Mouse (Mus musculus) neural tube, embryonic 11.5 days (tissue): ENCODE measurements around the gene Heg1. TPM values are rescaled to one million over a fixed set of nuclear protein-coding genes. Genes with fewer than 3 reads are reported as not detected.

Source experiments
- ATAC-seq: fragments of 200-750 bp; cut with Nextera tagmentation; 2 replicates; pipeline ENCODE4 v1.8.0; 2017; ENCODE audit warnings: moderate number of reproducible peaks, mild to moderate bottlenecking, moderate TSS enrichment, moderate library complexity; ENCODE audit not compliant: insufficient read depth, low FRiP score, low TSS enrichment
- DNase-seq: peaks from one replicate; pipeline ENCODE4 v3.0.0-alpha.2; 2015; ENCODE audit warnings: low spot score
- H3K27ac ChIP-seq: fragments of 300-500 bp; sonication (generic); 2 replicates; pipeline ENCODE4 v1.5.1; 2014; ENCODE audit warnings: low read depth, mild to moderate bottlenecking, low read length
- H3K27me3 ChIP-seq: fragments of 300-500 bp; sonication (generic); 2 replicates; pipeline ENCODE4 v1.6.1; 2014; ENCODE audit warnings: mild to moderate bottlenecking, low read length, mixed read lengths; ENCODE audit not compliant: control insufficient read depth, insufficient read depth
- H3K36me3 ChIP-seq: fragments of 300-500 bp; sonication (generic); 2 replicates; pipeline ENCODE4 v1.6.1; 2014; ENCODE audit warnings: mild to moderate bottlenecking, low read length, moderate library complexity, mixed read lengths; ENCODE audit not compliant: control insufficient read depth, insufficient read depth
- H3K4me1 ChIP-seq: fragments of 300-500 bp; sonication (generic); 2 replicates; pipeline ENCODE4 v1.6.1; 2014; ENCODE audit warnings: low read length, mixed read lengths; ENCODE audit not compliant: control insufficient read depth, insufficient read depth
- H3K4me2 ChIP-seq: fragments of 300-500 bp; sonication (generic); 2 replicates; pipeline ENCODE4 v1.6.1; 2014; ENCODE audit warnings: low read depth, mild to moderate bottlenecking, moderate library complexity
- H3K4me3 ChIP-seq: fragments of 300-500 bp; sonication (generic); 2 replicates; pipeline ENCODE4 v1.5.1; 2014; ENCODE audit warnings: low read depth, low read length
- H3K9ac ChIP-seq: fragments of 300-500 bp; sonication (generic); 2 replicates; pipeline ENCODE4 v1.6.1; 2014; ENCODE audit warnings: mild to moderate bottlenecking, low read length
- H3K9me3 ChIP-seq: fragments of 300-500 bp; sonication (generic); 2 replicates; pipeline ENCODE4 v1.6.1; 2016; ENCODE audit warnings: low read length; ENCODE audit not compliant: control insufficient read depth
- WGBS: fragments of 180-500 bp; shearing (Covaris S2); extraction: QIAGEN DNeasy Blood & Tissue Kit; methylation state at CpG from one replicate; pipeline ENCODE4 v1.1.7; 2014; 5-methylcytosine and 5-hydroxymethylcytosine counted together
- polyA plus RNA-seq: library from polyadenylated mRNA; unstranded; fragments of >200 nt; fragmentation: Nextera tagmentation; extraction: Ambion mirVana; gene quantifications from 2 replicates; pipeline ENCODE4 v1.2.1, GENCODE M21; 2014

Heg1 gene
- polyA plus RNA-seq, 1 experiment from 2014 or later: 21.9 TPM

DNA sequence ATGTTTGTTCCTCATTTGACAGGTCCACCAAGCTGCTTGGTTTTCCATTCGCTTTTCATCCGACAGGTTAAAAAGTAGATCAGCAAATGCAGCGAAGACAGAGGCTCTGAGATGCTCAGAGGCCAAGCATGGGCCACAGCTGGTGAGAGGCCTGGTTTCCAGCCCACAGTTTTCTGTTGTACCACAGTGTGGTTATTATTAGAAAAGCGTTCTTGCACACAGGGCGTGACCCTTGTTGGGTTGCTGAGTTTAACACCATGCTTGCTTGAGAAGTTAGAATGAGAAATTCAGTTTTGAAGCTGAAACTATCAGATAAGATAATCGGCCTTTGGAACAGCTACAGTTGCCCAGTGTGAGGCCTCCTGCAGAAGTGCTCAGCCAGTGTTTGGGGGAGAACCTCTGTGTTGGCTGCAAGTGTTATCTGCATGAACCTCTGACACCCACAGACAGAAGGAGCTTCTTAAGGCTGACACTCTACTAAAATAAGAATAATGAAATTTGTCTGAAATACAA is 48.1 kb downstream of the Heg1 start:
- Histone ChIP-seq H3K27me3 (no peaks in the 10 kb centered on the region), H3K9me3 (no peaks in the 10 kb centered on the region), H3K36me3 (no peaks in the 10 kb centered on the region), H3K27ac (no peak overlapping the region), H3K4me1 (no peaks in the 10 kb centered on the region), H3K4me3 (no peak overlapping the region), H3K4me2 (no peak overlapping the region), H3K9ac (no peak overlapping the region)
- ATAC-seq: no peak
- WGBS: 84% methylated on average over 6 of the region's 6 CpGs
- no peak for DNase-seq

DNA sequence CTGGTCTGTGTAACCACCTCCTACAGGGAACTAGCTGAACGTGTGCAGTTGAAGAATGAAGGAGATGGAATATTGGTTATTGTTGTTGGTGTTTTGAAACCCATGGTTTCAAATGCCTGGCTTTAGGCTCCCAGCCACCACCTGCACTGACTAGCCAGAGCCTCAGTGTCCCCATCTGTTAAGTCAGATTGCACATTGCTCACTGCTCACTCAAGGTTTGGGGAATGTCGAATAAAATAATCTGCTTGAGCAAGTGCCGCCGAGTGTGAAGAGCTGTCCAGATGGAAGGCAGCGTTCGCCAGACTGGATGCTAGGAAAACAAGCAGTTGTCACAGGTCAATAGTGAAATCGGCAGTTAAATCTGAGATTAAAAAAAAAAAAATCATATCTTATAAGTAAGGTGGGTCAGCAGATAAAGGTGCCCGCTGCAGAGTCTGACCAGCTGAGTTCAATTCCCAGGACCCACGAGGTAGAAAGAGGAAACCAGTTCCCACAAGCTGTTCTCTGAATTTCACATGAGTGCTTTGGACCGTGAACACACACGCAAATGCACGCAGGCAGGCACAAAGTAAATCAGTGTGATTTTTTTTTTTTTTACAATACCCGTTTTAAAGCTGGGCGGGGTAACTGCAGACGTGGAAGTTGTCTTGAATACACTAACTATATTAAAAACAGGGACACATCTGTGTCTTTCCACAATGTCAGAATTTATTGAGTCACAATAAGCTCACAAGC is 48.8 kb downstream of the Heg1 start:
- ATAC-seq (no peak), DNase-seq (no peak)
- Histone ChIP-seq H3K36me3 (no peaks in the 10 kb centered on the region), H3K4me3 (no peak overlapping the region), H3K9ac (no peak overlapping the region), H3K4me2 (no peak overlapping the region), H3K9me3 (no peaks in the 10 kb centered on the region), H3K4me1 (no peaks in the 10 kb centered on the region), H3K27me3 (no peaks in the 10 kb centered on the region), H3K27ac (no peak overlapping the region)
- WGBS: 80% methylated on average over 15 of the region's 15 CpGs

DNA sequence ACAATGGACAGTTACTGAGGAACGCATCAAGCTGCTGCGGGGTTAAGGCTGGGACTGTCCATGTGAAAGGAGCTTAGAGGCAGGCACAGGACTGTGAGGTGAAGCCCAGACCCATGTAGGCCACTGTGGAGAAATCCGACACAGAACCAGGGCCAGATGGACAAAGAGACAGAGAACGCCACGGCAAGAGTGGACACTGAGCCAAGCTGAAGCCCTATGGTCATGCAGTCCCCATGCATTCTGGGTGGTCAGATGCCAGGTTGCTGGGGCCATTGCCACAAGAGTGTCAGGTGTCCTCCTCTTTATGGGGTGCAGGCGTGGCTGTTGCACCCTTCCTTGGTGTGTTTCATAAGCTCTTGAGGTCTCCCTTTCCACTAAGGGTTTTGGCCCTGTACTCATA is 49.7 kb downstream of the Heg1 start:
- Histone ChIP-seq H3K9ac (no peak overlapping the region), H3K27me3 (no peaks in the 10 kb centered on the region), H3K9me3 (no peaks in the 10 kb centered on the region), H3K4me1 (no peaks in the 10 kb centered on the region), H3K27ac (no peak overlapping the region), H3K4me3 (no peak overlapping the region), H3K4me2 (no peak overlapping the region), H3K36me3 (no peaks in the 10 kb centered on the region)
- ATAC-seq: no peak
- WGBS: 90% methylated on average over 6 of the region's 6 CpGs
- no peak for DNase-seq

DNA sequence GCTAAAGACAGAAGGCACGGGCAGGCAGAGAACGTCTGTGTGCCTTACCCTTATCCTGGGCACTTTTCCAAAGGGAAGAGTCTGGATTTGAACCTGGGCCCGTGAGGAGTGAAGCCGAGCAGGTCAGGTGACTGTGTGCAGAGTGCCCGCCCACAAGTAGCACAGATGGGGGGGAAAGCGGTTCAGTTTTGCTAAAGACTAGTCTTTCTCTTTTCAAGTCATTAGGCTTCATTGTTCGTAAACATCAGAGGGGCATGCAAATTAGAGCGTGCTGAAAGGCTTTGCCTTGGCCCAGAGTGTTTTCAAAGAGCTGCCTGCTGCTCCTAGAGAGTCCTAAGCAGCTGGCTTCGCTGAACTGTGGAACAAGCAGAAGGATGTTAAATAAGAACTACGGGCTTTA is 50.4 kb downstream of the Heg1 start:
- H3K27me3 ChIP-seq: no peaks in the 10 kb centered on the region
- H3K4me3 ChIP-seq: no peak overlapping the region
- 21% methylated on average over 10 of the region's 10 CpGs for WGBS
- H3K9ac ChIP-seq: no peak overlapping the region
- H3K4me2 ChIP-seq: no peak overlapping the region
- H3K9me3 ChIP-seq: no peaks in the 10 kb centered on the region
- DNase-seq: peak; percentile 57
- H3K36me3 ChIP-seq: no peaks in the 10 kb centered on the region
- 0 out of 2 replicates have a peak, but pooled peaks cover 2% of the 10 kb centered on the region for H3K4me1 ChIP-seq
- H3K27ac ChIP-seq: no peak overlapping the region; the same call in 1 of the 2 replicates
- ATAC-seq: peak; percentile 86; the same call in 1 of the 2 replicates

DNA sequence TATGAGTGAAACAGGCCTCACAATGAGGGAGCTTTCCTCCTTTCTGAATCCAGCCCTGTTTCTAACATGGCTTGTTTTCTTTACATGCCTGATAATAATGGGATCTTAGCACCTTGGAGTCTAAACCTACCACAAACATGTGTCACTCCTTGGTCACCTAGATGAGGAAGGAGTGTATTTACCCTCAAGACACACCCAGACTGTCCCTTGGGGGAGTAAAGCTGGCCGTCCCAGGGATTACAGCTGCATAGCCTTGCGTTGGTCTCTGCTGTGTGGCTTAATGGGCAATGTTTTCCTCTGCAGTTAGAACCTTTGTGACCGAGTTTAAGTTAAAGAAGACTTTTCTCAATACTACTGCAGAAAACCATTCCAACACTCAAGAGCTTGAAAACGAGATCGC is 51.1 kb downstream of the Heg1 start:
- Histone ChIP-seq H3K9me3 (no peaks in the 10 kb centered on the region), H3K4me1 (0 out of 2 replicates have a peak, but pooled peaks cover 2% of the 10 kb centered on the region), H3K4me2 (no peak overlapping the region), H3K27me3 (no peaks in the 10 kb centered on the region), H3K36me3 (no peaks in the 10 kb centered on the region), H3K4me3 (no peak overlapping the region), H3K27ac (no peak overlapping the region; the same call in 1 of the 2 replicates), H3K9ac (no peak overlapping the region)
- DNase-seq (no peak), ATAC-seq (no peak)
- 61% methylated on average over 5 of the region's 5 CpGs for WGBS

DNA sequence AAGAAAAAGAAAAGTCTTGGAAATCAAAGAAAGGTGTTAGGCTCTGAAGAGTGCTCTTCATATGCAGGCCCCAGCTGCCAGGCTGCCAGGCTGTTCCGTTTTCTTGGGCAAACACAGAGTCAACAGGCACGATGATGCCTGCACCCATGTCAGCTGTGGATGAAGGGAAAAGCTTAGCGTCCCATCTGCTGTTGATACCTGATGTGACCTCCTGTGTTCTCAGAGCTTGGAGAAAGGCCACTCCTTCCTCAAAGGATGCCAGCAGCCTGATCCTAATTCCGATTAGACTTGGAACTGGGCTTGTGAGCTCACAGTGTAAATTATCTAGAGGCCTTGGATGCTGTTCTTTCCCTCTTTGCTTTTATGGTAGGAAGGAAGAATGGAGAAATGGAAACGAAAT is 51.6 kb downstream of the Heg1 start:
- Histone ChIP-seq H3K36me3 (no peaks in the 10 kb centered on the region), H3K4me3 (no peak overlapping the region), H3K9me3 (no peaks in the 10 kb centered on the region), H3K27ac (no peak overlapping the region), H3K9ac (no peak overlapping the region), H3K4me2 (no peak overlapping the region), H3K27me3 (no peaks in the 10 kb centered on the region), H3K4me1 (0 out of 2 replicates have a peak, but pooled peaks cover 2% of the 10 kb centered on the region)
- ATAC-seq: no peak
- WGBS: 70% methylated on average over 5 of the region's 5 CpGs
- DNase-seq: no peak

- 92% methylated on average over 6 of the region's 6 CpGs for WGBS
Observed at GRCm38 (mm10) chr16:33736746-33737145, 52.6 kb downstream of the Heg1 start.

GRCm38 (mm10) chr16:33738949-33739719 is 55.0 kb downstream of the Heg1 start:
- WGBS: 48% methylated on average over 7 of the region's 7 CpGs

More at GRCm38 (mm10) chr16:33736746-33737145, 52.6 kb downstream of the Heg1 start:
- Histone ChIP-seq H3K36me3 (no peaks in the 10 kb centered on the region), H3K27me3 (no peaks in the 10 kb centered on the region), H3K4me3 (no peak overlapping the region), H3K4me1 (peaks cover 6% of the 10 kb centered on the region; the same call in 1 of the 2 replicates), H3K4me2 (no peak overlapping the region), H3K9ac (no peak overlapping the region), H3K9me3 (no peaks in the 10 kb centered on the region), H3K27ac (no peak overlapping the region)
- ATAC-seq: no peak
- no peak for DNase-seq

More at GRCm38 (mm10) chr16:33738949-33739719, 55.0 kb downstream of the Heg1 start:
- ATAC-seq (no peak), DNase-seq (no peak)
- Histone ChIP-seq H3K4me2 (no peak overlapping the region), H3K4me3 (no peak overlapping the region), H3K9ac (no peak overlapping the region), H3K9me3 (no peaks in the 10 kb centered on the region), H3K27ac (no peak overlapping the region), H3K4me1 (peaks cover 6% of the 10 kb centered on the region; the same call in 1 of the 2 replicates), H3K27me3 (no peaks in the 10 kb centered on the region), H3K36me3 (0 out of 2 replicates have a peak, but pooled peaks cover 2% of the 10 kb centered on the region)
